Mouse (Mus musculus): ENCODE measurements around the gene Ttf2.

Gene Ttf2

DNA sequence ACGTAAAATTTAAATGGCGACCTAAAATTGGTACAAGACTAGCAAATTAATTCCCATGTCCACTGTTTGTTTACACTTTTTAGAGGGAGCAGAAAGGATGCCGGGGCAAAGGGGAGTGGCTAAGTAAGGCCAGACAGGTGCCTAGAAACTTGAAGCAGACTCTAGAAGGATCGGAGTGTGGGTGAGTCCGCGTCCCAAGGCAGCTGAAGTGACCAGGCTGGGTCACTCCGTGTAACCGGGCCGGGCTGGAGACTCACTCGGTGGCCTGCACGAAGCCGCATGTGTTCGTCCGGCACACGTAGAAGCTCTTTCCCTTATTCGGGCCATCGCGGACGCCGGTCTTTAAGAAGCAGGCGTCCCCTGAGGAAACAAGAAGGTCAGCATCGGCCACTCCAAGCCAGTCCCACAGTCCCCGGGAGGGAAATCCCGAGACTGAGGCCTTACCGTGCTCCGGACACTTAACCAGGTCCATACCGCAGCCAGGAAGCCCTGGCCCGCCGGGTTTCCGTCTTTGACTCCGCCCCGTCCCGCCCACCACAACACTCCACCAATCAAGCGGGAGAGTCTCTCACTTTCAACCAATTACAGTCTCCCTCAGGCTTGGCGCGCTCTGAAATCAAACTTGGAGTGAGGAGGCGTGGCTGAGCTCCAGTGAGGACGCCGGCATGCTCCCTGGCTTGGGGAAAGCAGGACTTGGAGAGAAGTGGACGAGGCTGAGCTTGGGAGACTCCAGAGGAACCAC is at the start of gene Ttf2:
TSS of gene Ttf2 (minus strand) at position 488 of the 742 bp plus-strand sequence.
- peak; percentile 87 for DNase-seq (ENCODE audit: low read depth, low spot score)

DNA sequence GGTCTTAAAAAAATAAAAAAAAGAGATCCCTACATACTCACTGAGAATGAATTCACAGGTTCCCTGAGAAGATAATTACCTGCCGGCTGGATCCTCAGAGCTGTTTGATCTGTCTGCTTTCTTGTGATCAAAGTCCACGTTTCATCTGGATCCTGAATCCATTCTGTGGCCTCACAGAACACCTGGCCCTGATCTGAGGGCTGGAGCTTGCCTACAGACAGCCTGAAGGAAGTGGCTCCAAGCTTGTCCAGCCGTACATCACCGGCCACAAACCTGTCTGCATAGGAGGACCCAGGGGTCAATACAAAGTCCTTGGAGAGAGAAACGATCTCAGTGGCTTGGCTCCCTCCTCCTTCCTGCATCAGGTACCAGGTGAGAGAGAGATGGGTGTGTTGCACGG is 49.0 kb upstream of the Ttf2 start:
- no peak for DNase-seq (ENCODE audit: low read depth, low spot score)

GRCm38 (mm10) chr3:101016050-101016449 is 46.6 kb upstream of the Ttf2 start:
- DNase-seq (ENCODE audit: low read depth, low spot score): no peak

DNA sequence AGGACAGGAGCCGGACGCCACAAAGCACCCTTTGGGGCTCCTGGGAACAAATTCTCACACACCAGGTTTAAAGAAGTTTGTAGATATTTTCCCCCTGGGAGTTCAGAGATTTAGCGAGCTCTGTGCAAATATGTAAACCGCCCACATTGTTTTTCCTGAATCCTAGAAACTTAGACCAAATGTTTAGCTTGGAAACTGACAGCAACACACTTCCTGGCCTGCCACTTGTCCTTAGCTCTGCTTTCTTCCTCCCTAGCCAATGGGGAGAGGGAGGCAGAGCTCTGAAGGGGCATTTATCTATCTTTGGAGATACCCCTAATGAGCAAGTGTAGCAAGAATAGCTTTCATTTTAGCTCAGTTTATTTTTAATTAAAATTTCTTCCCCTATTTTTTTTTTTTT is 45.8 kb upstream of the Ttf2 start:
- DNase-seq (ENCODE audit: low read depth, low spot score): no peak

- DNase-seq (ENCODE audit: low read depth, low spot score): no peak
Observed at GRCm38 (mm10) chr3:101013536-101013935, 44.1 kb upstream of the Ttf2 start.

GRCm38 (mm10) chr3:101013005-101013404 is 43.5 kb upstream of the Ttf2 start:
- DNase-seq (ENCODE audit: low read depth, low spot score): no peak

GRCm38 (mm10) chr3:101012597-101012996 is 43.1 kb upstream of the Ttf2 start:
- no peak for DNase-seq (ENCODE audit: low read depth, low spot score)

DNA sequence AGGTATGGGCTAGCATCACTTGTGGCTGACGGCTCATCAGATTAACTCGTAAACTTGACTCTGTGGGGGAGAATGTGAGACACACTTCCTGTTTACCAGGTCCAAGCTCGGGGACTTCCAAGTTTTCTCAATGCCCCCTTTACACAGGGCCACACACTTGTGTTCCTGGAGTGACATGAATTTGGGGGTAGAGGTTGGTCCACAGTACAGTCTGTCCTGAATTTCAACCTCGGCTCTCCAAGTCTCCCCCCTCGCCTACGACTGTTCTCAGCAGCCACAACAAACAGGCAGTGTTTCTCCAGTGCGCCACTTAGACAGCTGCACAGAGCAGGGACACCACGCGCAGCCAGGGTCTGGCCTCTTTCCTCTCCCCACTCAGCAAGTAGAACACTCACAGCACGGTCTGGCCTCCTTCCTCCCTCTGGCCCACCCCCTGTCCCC is 42.7 kb upstream of the Ttf2 start:
- DNase-seq (ENCODE audit: low read depth, low spot score): no peak

GRCm38 (mm10) chr3:101011203-101011600 is 41.7 kb upstream of the Ttf2 start:
- DNase-seq (ENCODE audit: low read depth, low spot score): no peak

DNA sequence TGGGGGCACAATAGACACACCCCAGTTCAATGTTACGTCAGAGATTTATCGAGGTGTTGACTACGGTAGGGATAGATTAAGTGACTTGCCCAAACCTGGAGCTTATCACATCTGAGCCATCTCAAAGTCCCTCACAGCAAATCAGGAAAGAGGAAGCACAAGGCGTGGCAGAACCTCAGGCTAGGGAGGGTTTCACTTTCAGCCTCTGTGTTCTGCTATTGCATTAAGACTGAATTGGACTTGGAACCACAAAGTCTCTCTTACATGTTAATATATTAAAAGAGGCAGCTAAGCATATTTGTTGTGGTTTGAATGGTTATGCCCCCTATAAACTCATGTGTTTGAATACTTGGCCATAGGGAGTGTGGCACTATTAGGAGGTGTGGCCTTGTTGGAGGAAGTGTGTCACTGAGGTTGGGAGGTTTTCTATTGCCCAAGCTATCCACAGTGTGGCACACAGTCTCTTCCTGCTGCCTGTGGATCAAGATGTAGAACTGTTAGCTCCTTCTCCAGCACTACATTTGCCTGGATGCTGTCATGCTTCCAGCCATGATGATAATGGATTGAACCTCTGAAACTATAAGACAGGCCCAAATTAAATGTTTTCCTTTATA is 41.2 kb upstream of the Ttf2 start:
- no peak for DNase-seq (ENCODE audit: low read depth, low spot score)

DNA sequence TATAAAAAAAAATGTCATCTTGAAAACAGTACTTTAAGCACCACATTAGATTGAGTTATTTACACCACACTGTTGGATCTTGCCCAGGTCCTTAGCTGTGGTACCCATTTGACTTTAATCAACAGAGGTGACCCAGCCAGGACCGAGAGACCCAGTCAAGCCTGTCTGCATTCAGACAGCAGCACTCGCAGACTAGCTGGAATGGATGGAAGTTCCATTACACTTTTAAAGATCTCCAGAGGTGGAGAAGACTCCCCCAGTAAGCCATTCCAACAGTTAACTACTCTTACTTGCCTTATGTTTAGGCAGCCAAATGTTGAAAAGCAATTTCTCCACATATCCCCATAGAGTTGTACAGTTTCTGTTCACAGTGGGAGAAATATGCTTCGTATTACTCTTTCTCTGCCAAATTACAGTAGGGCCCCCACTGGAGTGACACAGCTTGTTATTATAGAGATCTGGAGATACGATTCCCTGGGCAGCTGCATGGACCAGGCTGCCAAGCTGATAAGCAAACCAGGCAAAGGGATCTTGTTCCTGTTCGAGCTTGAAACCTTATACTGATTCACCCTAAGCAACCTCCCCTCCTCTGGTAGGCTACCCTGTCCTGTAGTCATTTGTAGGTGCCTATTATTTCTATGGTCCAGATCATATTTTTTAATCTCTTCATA is 37.8 kb upstream of the Ttf2 start:
- DNase-seq (ENCODE audit: low read depth, low spot score): no peak

- no peak for DNase-seq (ENCODE audit: low read depth, low spot score)
Observed at GRCm38 (mm10) chr3:101005392-101005791, 35.9 kb upstream of the Ttf2 start.

DNA sequence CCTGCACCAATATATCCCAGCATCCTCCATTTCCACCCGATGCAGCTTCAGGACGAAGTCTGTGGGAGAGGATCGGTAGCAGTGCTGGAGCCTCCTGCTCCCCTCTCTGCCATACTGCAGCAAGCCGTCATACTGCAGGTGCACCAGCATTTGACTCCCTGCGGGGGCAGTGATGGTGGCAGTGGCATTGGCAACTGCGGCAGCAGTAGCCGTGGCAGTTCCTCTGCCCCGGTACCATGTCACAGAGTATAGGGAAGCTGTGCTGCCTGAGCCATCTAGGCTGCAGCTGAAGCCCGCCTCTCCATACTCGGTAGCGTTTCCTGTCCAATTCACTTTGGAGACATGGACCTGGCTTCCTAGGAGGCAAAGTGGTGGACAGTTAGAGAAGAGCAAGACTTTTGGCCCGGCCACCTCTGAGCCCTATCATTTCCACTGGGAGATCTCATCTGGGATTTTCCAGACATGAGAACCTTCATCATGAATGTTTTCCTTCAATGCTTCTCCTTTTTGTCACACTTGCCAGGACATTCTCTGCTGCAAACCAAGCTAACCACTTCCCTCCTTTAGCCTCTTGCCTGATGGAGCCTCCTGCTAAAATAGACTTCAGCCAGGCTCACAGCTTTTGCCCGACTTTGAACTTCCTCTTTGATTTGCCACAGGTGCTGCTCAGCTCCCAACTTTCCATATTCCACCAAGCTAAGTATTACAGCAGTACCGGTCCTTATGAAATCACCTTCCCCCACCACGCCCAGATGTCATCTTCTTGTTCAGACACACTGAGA is 34.3 kb upstream of the Ttf2 start:
- DNase-seq (ENCODE audit: low read depth, low spot score): no peak

GRCm38 (mm10) chr3:100999732-101000131 is 30.3 kb upstream of the Ttf2 start:
- DNase-seq (ENCODE audit: low read depth, low spot score): no peak

GRCm38 (mm10) chr3:100998904-100999340 is 29.5 kb upstream of the Ttf2 start:
- peak; percentile 48 for DNase-seq (ENCODE audit: low read depth, low spot score)

GRCm38 (mm10) chr3:100997785-100998570 is 28.5 kb upstream of the Ttf2 start:
- DNase-seq (ENCODE audit: low read depth, low spot score): no peak

DNA sequence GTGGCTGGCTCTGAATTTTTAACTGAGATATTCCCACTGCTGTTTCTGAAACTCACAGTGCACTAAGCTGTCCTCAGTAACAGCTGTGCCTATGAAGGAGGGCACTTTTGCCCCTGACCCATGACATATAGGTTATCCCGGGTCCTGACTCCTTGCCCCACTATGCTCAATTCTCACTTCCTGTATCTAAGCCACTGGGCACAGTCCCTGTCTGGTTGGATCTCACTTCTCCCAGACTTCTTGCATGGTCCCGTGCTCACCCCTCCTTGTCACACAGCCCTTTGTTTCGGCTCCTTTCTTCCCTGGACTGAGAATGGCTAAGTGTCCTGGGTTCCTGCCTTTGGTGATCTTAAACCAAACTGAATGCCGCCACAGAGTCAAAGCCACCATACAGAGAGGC is 24.8 kb upstream of the Ttf2 start:
- no peak for DNase-seq (ENCODE audit: low read depth, low spot score)

DNA sequence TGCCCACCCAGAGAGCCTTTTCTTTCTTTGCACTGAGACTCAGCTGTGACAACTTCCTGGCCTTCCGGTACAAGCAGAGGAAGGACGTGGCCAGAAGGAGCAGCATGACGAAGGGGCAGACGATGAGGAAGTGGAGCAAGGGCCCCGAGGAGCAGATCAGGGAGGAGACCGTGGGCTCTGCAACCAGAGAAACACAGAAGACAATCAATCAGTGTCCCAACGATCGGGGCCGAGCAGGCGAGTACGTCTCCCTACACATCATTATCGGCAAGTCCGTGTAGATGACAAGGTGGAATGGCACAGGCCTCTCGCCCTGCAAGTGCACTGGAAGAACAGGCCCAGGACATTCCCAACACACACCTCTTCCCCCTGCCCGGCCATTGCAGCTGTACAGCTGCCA is 24.3 kb upstream of the Ttf2 start:
- no peak for DNase-seq (ENCODE audit: low read depth, low spot score)

- DNase-seq (ENCODE audit: low read depth, low spot score): no peak
Observed at GRCm38 (mm10) chr3:100993158-100993557, 23.7 kb upstream of the Ttf2 start.

DNA sequence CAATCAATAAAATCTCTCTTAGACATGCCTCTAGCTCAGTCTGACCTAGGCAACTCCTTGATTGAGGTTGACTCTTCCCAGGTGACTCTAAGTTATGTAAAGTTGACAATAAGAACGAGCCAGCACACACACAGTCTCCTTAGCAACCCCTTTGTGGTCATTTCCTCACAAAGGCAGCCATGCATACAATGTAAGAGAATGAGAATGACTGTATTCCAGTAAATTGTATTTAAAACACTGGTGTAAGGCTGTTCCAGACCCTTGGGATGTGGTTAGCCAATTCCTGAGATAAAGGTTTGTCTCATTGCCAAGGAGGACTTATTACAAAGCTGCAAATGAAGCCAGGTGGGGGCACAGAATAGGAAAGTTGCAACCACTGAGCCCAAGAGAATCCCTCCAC is 20.8 kb upstream of the Ttf2 start:
- DNase-seq (ENCODE audit: low read depth, low spot score): no peak

GRCm38 (mm10) chr3:100989417-100989816 is 20.0 kb upstream of the Ttf2 start:
- DNase-seq (ENCODE audit: low read depth, low spot score): no peak

All from skeletal muscle tissue, adult 2 months (tissue).